8 mouse cellular contexts compared by ENCODE assay signal in genomic region chr5:118560385-118561085, GRCm38 (mm10). TPM values are rescaled to one million over a fixed set of nuclear protein-coding genes. Genes with fewer than 3 reads are reported as not detected.
DNase-seq lines count a peak whose midpoint lies in the region; ATAC-seq and TF ChIP-seq lines count a peak whose summit lies in the region.

TSS of gene Med13l (plus strand) at chr5:118560679.

- peak; percentile 37 to 48 for DNase-seq in left cerebral cortex, adult 18-20 months (ENCODE audit: low spot score in 2 of 2)
- DNase-seq in left cerebral cortex, adult 11 months (ENCODE audit: low spot score): no peak
- peak; percentile 78 for DNase-seq in embryo, embryonic 10.5 days (ENCODE audit: low spot score)
- DNase-seq in limb, embryonic 14.5 days (ENCODE audit: low spot score): peak; percentile 78
- peak; percentile 51 to 65 for DNase-seq in spleen, postnatal 36 days (ENCODE audit: low spot score in 2 of 2)

- peak within 1 kb of the TSS; percentile 83 for H3K4me3 ChIP-seq in intestine, postnatal 0 days (ENCODE audit: low read depth, low read length)
- peak within 1 kb of the TSS; percentile 78 for H3K4me3 ChIP-seq in limb, embryonic 14.5 days (replicated peaks; ENCODE audit: low read length)
- peak within 1 kb of the TSS; percentile 86 for H3K4me3 ChIP-seq in midbrain, embryonic 15.5 days

- H3K4me1 ChIP-seq in intestine, postnatal 0 days (replicated peaks; ENCODE audit: control insufficient read depth, insufficient read depth, low read length): peaks cover 13% of the 10 kb centered on the region; the same call in 1 of the 2 replicates
- H3K4me1 ChIP-seq in limb, embryonic 14.5 days (ENCODE audit: control insufficient read depth, insufficient read depth, low read length): peaks cover 35% of the 10 kb centered on the region
- H3K4me1 ChIP-seq in midbrain, embryonic 15.5 days: peaks cover 38% of the 10 kb centered on the region

- no peak for TF ChIP-seq POLR2A in limb, embryonic 14.5 days (IDR thresholded peaks at IDR 0.05; ENCODE audit: borderline replicate concordance, extremely low read depth, insufficient read depth, insufficient read length)

- H3K27ac ChIP-seq in intestine, postnatal 0 days (ENCODE audit: low read depth, low read length): peak within 1 kb of the TSS; percentile 94
- H3K27ac ChIP-seq in limb, embryonic 14.5 days (replicated peaks; ENCODE audit: low read depth, low read length): peak within 1 kb of the TSS; percentile 98
- peak within 1 kb of the TSS; percentile 99 for H3K27ac ChIP-seq in midbrain, embryonic 15.5 days

- peak within 1 kb of the TSS; percentile 89 for H3K9ac ChIP-seq in intestine, postnatal 0 days (ENCODE audit: low read depth, low read length)
- H3K9ac ChIP-seq in limb, embryonic 14.5 days (ENCODE audit: low read depth, low read length, severe bottlenecking): peak within 1 kb of the TSS; percentile 97
- H3K9ac ChIP-seq in midbrain, embryonic 15.5 days: peak within 1 kb of the TSS; percentile 97

- H3K9me3 ChIP-seq in intestine, postnatal 0 days (ENCODE audit: control insufficient read depth): no peaks in the 10 kb centered on the region
- no peaks in the 10 kb centered on the region for H3K9me3 ChIP-seq in limb, embryonic 14.5 days (ENCODE audit: control insufficient read depth, low read length)
- H3K9me3 ChIP-seq in midbrain, embryonic 15.5 days: no peaks in the 10 kb centered on the region

- no peaks in the 10 kb centered on the region for H3K27me3 ChIP-seq in intestine, postnatal 0 days (replicated peaks; ENCODE audit: control insufficient read depth, insufficient read depth, low read length)
- no peaks in the 10 kb centered on the region for H3K27me3 ChIP-seq in limb, embryonic 14.5 days (ENCODE audit: control insufficient read depth, insufficient read depth, low read length)
- H3K27me3 ChIP-seq in midbrain, embryonic 15.5 days (replicated peaks): no peaks in the 10 kb centered on the region; the same call in 1 of the 2 replicates

- peak within 1 kb of the TSS; percentile 90 for H3K4me2 ChIP-seq in intestine, postnatal 0 days (replicated peaks; ENCODE audit: low read depth)
- H3K4me2 ChIP-seq in limb, embryonic 14.5 days (replicated peaks; ENCODE audit: low read depth, low read length, severe bottlenecking): peak within 1 kb of the TSS; percentile 83
- peak within 1 kb of the TSS; percentile 70 for H3K4me2 ChIP-seq in midbrain, embryonic 15.5 days

- peak; percentile 37 for ATAC-seq in granulocyte monocyte progenitor cell, adult 5-6 weeks (replicated peaks; ENCODE audit: poor library complexity, severe bottlenecking)
- ATAC-seq in intestine, postnatal 0 days: peak; percentile 77
- peak; percentile 64 for ATAC-seq in limb, embryonic 14.5 days (ENCODE audit: low FRiP score, low read depth)
- peak; percentile 69 for ATAC-seq in midbrain, embryonic 15.5 days (replicated peaks)

- WGBS in intestine, postnatal 0 days: under 1% methylated on average over 64 of the region's 120 CpGs
- WGBS in limb, embryonic 14.5 days: 0% methylated on average over 7 of the region's 120 CpGs
- 1% methylated on average over 82 of the region's 120 CpGs for WGBS in midbrain, embryonic 15.5 days

- no peaks in the 10 kb centered on the region for H3K36me3 ChIP-seq in intestine, postnatal 0 days (ENCODE audit: control insufficient read depth, insufficient read depth)
- no peaks in the 10 kb centered on the region for H3K36me3 ChIP-seq in limb, embryonic 14.5 days (ENCODE audit: control insufficient read depth, insufficient read depth, low read length)
- no peaks in the 10 kb centered on the region for H3K36me3 ChIP-seq in midbrain, embryonic 15.5 days (replicated peaks)

- TF ChIP-seq CTCF in intestine, postnatal 0 days (IDR thresholded peaks at IDR 0.05; ENCODE audit: low read depth): no peak

RNA-seq across cellular contexts. Expression of gene Med13l, which starts in this region (rescaled TPM):
- 100 to 1,000 TPM; 108 to 109 TPM for total RNA-seq in left cerebral cortex, adult 18-20 months (2021)
- 42.0 and 50.1 TPM in 2 replicates for total RNA-seq in granulocyte monocyte progenitor cell, adult 5-6 weeks (2014; fragmentation: Nextera tagmentation)
- total RNA-seq in granulocyte monocyte progenitor cell, adult 5-6 weeks (2017): 23.8 and 27.4 TPM in 2 replicates
- 5.1 and 5.8 TPM in 2 replicates for polyA plus RNA-seq in intestine, postnatal 0 days (2015; fragmentation: Nextera tagmentation; extraction: Ambion mirVana)
- polyA plus RNA-seq in limb, embryonic 14.5 days (2012; rRNA removed): 17.8 and 23.0 TPM in 2 replicates
- polyA plus RNA-seq in limb, embryonic 14.5 days (2014; fragmentation: Nextera tagmentation; extraction: Ambion mirVana): 19.8 and 22.8 TPM in 2 replicates
- polyA plus RNA-seq in midbrain, embryonic 15.5 days (2015; fragmentation: Nextera tagmentation; extraction: Ambion mirVana): 17.3 and 17.9 TPM in 2 replicates
